Mouse (Mus musculus) embryo, embryonic 9.5 days (tissue): ENCODE data around the gene Serpinf1.
A peak's percentile ranks its signal among the peaks of the same experiment; 100 is the strongest.

ENCODE experiments used
- DNase-seq: peaks from one replicate; pipeline ENCODE4 v3.0.0-alpha.2; 2017; ENCODE audit errors: extremely low spot score

The Serpinf1 gene

GRCm38 (mm10) chr11:75455041-75455736 is 32.7 kb upstream of the Serpinf1 start:
- no peak for DNase-seq

GRCm38 (mm10) chr11:75453991-75454930 is 31.8 kb upstream of the Serpinf1 start, which contains the start of gene Wdr81:
TSS of gene Wdr81 (minus strand) at chr11:75454717.
- peak; percentile 88 for DNase-seq

- DNase-seq = no peak
Measured at GRCm38 (mm10) chr11:75452812-75453557, 30.5 kb upstream of the Serpinf1 start.

GRCm38 (mm10) chr11:75452081-75452480 is 29.6 kb upstream of the Serpinf1 start:
- no peak for DNase-seq

GRCm38 (mm10) chr11:75450936-75451335 is 28.4 kb upstream of the Serpinf1 start:
- no peak for DNase-seq

GRCm38 (mm10) chr11:75450304-75450908 is 27.9 kb upstream of the Serpinf1 start:
- no peak for DNase-seq

GRCm38 (mm10) chr11:75449695-75450094 is 27.2 kb upstream of the Serpinf1 start:
- DNase-seq = no peak

GRCm38 (mm10) chr11:75448575-75448974 is 26.1 kb upstream of the Serpinf1 start:
- no peak for DNase-seq

- peak; percentile 42 for DNase-seq
Measured at GRCm38 (mm10) chr11:75443711-75444110, 21.2 kb upstream of the Serpinf1 start.

GRCm38 (mm10) chr11:75441601-75442000 is 19.1 kb upstream of the Serpinf1 start:
- DNase-seq = no peak

- no peak for DNase-seq
Measured at GRCm38 (mm10) chr11:75441034-75441433, 18.5 kb upstream of the Serpinf1 start.

- DNase-seq = no peak
Measured at GRCm38 (mm10) chr11:75439951-75440350, 17.4 kb upstream of the Serpinf1 start.

GRCm38 (mm10) chr11:75439363-75439762 is 16.9 kb upstream of the Serpinf1 start, which contains the start of gene Serpinf2:
TSS of gene Serpinf2 (minus strand) at chr11:75439591.
- DNase-seq = no peak

GRCm38 (mm10) chr11:75438804-75439203 is 16.3 kb upstream of the Serpinf1 start:
- DNase-seq = no peak

- DNase-seq = no peak
Measured at GRCm38 (mm10) chr11:75438194-75438593, 15.7 kb upstream of the Serpinf1 start.

- DNase-seq = no peak
Measured at GRCm38 (mm10) chr11:75434138-75434537, 11.6 kb upstream of the Serpinf1 start.

- no peak for DNase-seq
Measured at GRCm38 (mm10) chr11:75431307-75431706, 8.8 kb upstream of the Serpinf1 start.

GRCm38 (mm10) chr11:75429019-75429705 is 6.7 kb upstream of the Serpinf1 start:
- no peak for DNase-seq

GRCm38 (mm10) chr11:75424459-75424858 is 2.0 kb upstream of the Serpinf1 start:
- no peak for DNase-seq

- no peak for DNase-seq
Measured at GRCm38 (mm10) chr11:75424033-75424432, 1.5 kb upstream of the Serpinf1 start.

GRCm38 (mm10) chr11:75423091-75423490 is 590 bp upstream of the Serpinf1 start:
- no peak for DNase-seq
